Mouse (Mus musculus): ENCODE results near the gene Atp5k. TPM values are rescaled to one million over a fixed set of nuclear protein-coding genes. Genes with fewer than 3 reads are reported as not detected.

The Atp5k gene
- 35.6 and 46.8 TPM in 2 replicates for polyA plus RNA-seq (2012; rRNA removed)

DNA sequence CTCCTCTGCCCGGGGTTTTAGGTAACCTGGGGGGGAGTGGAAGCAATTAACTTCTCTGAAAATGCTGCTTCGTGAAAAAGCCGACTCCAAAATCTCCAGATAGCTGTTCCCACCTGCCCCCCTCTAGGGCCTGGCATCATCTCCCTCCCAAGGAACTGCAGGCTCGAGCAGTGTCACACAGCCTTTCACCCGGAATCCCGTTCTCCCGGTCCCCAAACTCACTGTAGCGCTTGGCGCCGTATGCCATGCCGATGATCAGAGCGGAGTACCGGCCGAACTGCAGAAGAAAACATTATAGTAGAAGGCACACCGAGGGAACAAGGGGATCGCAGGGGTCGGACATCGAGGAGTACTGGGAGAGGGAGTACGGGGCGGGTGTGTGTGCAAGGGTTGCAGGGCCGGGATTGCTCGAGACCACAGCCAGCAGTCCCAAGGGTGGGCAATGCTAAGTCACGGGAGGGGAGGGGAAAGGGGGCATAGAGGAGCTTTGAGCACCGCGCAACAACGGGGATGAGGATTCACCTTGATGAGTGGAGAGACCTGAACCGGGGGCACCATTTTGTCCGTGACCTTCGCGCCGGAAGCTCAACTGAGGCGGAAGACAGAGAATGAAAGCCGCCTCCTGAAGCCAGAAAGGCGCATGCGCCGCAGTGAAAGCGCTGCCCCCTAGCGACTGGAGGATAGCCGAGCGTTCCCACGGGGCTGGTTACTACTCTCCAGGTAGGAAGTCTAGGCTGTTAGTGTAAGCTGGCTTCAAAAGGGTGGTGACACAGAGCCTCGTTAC lies at the start of gene Atp5k:
Gene Atp5k (minus strand): TSS at position 645 of the 784 bp plus-strand sequence.
- WGBS, result under 1% methylated on average over 42 of the region's 42 CpGs

DNA sequence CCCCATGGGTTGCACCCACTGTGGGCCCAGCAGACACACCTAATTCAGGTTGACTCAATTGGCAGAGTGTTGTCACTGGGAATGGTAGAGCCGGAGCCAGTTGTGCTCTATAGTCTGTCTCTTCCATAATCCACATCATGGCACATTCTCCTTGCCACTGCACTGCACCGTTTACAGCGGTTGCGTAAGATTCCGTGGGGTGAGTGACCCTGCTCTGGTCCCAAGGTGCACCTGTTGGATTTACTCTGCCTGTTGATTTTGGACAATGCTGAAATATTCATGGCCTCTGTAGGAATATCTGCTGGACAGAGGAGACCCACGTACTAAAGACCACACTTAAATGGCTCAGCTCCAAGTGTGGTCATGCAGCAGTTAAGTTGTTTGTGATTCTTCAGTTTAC lies 48.8 kb upstream of the Atp5k start:
- H3K4me1 ChIP-seq (replicated peaks; ENCODE audit: control insufficient read depth, insufficient read depth, low read length), result no peaks in the 10 kb centered on the region
- TF ChIP-seq CTCF (IDR thresholded peaks at IDR 0.05; ENCODE audit: borderline replicate concordance, control insufficient read depth, extremely low read depth, insufficient read depth, low read length, poor library complexity) (no peak), POLR2A (IDR thresholded peaks at IDR 0.05; ENCODE audit: control insufficient read depth, extremely low read depth, insufficient read depth, low read length, poor library complexity) (no peak)
- no peak overlapping the region for H3K27ac ChIP-seq (ENCODE audit: control insufficient read depth, insufficient read depth, low read length)
- WGBS, result 94% methylated on average over 6 of the region's 6 CpGs
- no peak overlapping the region for H3K4me3 ChIP-seq (ENCODE audit: control insufficient read depth, insufficient read depth, low read length)
- peaks cover 31% of the 10 kb centered on the region for H3K36me3 ChIP-seq (ENCODE audit: control insufficient read depth, insufficient read depth, low read length)
- no peaks in the 10 kb centered on the region for H3K27me3 ChIP-seq (ENCODE audit: control insufficient read depth, insufficient read depth, low read length)
- no peak for DNase-seq

More for the DNA sequence above, at the start of gene Atp5k:
- Histone ChIP-seq H3K36me3 (ENCODE audit: control insufficient read depth, insufficient read depth, low read length) (peaks cover 19% of the 10 kb centered on the region; the same call in 1 of the 2 replicates), H3K4me1 (replicated peaks; ENCODE audit: control insufficient read depth, insufficient read depth, low read length) (peaks cover 13% of the 10 kb centered on the region), H3K4me3 (ENCODE audit: control insufficient read depth, insufficient read depth, low read length) (peak within 1 kb of the TSS; percentile 97), H3K27me3 (ENCODE audit: control insufficient read depth, insufficient read depth, low read length) (no peaks in the 10 kb centered on the region), H3K27ac (ENCODE audit: control insufficient read depth, insufficient read depth, low read length) (no peak within 1 kb of the TSS)
- TF ChIP-seq CTCF (IDR thresholded peaks at IDR 0.05; ENCODE audit: borderline replicate concordance, control insufficient read depth, extremely low read depth, insufficient read depth, low read length, poor library complexity) (peak; percentile 85), POLR2A (IDR thresholded peaks at IDR 0.05; ENCODE audit: control insufficient read depth, extremely low read depth, insufficient read depth, low read length, poor library complexity) (peak; percentile 57)
- DNase-seq, result peak; percentile 95

DNA sequence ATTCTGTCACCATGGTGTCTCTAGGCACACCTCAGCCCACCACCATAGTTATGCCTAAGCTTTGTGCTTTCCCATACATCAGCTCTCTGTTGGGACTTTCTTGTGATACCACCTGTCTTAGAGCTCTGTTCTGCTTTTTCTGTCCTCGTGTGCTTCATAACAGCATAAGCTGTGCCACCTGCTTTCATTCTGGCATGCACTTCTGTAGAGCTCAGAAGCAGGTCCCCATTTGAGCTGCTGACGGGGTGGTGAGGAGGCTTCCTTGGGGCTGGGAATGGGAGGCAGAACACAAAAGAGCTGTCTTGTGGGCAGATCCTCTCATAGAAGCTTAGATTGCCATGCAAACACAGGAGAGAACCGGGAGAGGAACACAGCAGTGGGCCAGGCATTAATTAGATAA lies 41.7 kb upstream of the Atp5k start:
- H3K36me3 ChIP-seq (ENCODE audit: control insufficient read depth, insufficient read depth, low read length), result peaks cover 65% of the 10 kb centered on the region
- TF ChIP-seq CTCF (IDR thresholded peaks at IDR 0.05; ENCODE audit: borderline replicate concordance, control insufficient read depth, extremely low read depth, insufficient read depth, low read length, poor library complexity) (no peak), POLR2A (IDR thresholded peaks at IDR 0.05; ENCODE audit: control insufficient read depth, extremely low read depth, insufficient read depth, low read length, poor library complexity) (no peak)
- H3K4me3 ChIP-seq (ENCODE audit: control insufficient read depth, insufficient read depth, low read length), result no peak overlapping the region
- no peak for DNase-seq
- no peaks in the 10 kb centered on the region for H3K27me3 ChIP-seq (ENCODE audit: control insufficient read depth, insufficient read depth, low read length)
- no peaks in the 10 kb centered on the region for H3K4me1 ChIP-seq (replicated peaks; ENCODE audit: control insufficient read depth, insufficient read depth, low read length)
- H3K27ac ChIP-seq (ENCODE audit: control insufficient read depth, insufficient read depth, low read length), result no peak overlapping the region
- 96% methylated on average over 3 of the region's 3 CpGs for WGBS

DNA sequence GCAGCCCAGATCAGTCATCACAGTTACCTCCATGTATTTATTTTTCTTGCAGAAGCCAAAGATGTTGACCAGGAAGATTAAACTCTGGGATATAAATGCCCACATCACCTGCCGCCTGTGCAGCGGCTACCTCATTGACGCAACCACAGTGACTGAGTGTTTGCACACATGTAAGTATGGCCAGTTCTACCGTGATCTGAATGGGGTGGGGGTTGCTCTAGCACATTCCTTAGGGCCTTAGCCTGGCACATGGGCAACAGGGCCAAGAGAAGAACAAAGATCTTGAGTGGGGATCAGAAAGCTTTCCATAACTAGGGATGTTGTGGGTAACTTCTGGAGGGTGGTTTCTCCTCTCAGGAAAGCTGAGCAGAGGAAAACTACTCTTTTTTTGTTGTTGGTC lies 39.5 kb upstream of the Atp5k start:
- no peak for DNase-seq
- Histone ChIP-seq H3K27ac (ENCODE audit: control insufficient read depth, insufficient read depth, low read length) (no peak overlapping the region), H3K4me3 (ENCODE audit: control insufficient read depth, insufficient read depth, low read length) (no peak overlapping the region), H3K36me3 (ENCODE audit: control insufficient read depth, insufficient read depth, low read length) (peaks cover 59% of the 10 kb centered on the region), H3K27me3 (ENCODE audit: control insufficient read depth, insufficient read depth, low read length) (no peaks in the 10 kb centered on the region), H3K4me1 (replicated peaks; ENCODE audit: control insufficient read depth, insufficient read depth, low read length) (no peaks in the 10 kb centered on the region)
- TF ChIP-seq POLR2A (IDR thresholded peaks at IDR 0.05; ENCODE audit: control insufficient read depth, extremely low read depth, insufficient read depth, low read length, poor library complexity), result no peak
- 95% methylated on average over 4 of the region's 4 CpGs for WGBS

DNA sequence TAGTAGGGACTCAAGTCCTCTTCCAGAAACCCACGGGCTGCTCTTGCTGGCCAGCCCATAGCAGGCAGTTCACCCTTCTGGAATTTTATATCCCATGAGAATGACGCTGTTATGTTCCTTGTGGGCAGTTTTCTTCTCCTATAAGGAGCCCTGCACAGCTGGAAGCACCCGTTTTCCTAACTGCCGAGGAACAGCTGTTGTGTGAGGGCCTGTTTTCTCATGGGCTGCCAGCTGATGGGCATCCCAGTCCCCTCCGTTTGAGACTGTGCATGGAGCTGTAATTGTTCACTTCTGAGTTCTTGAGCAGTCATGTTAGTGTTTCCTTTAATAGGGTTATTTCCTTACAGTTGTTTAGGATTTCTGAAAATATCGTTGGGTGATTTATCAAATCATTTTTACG lies 35.4 kb upstream of the Atp5k start:
- TF ChIP-seq POLR2A (IDR thresholded peaks at IDR 0.05; ENCODE audit: control insufficient read depth, extremely low read depth, insufficient read depth, low read length, poor library complexity), result no peak
- no peak for TF ChIP-seq CTCF (IDR thresholded peaks at IDR 0.05; ENCODE audit: borderline replicate concordance, control insufficient read depth, extremely low read depth, insufficient read depth, low read length, poor library complexity)
- peaks cover 5% of the 10 kb centered on the region for H3K4me1 ChIP-seq (replicated peaks; ENCODE audit: control insufficient read depth, insufficient read depth, low read length)
- H3K36me3 ChIP-seq (ENCODE audit: control insufficient read depth, insufficient read depth, low read length), result peaks cover 23% of the 10 kb centered on the region
- DNase-seq, result no peak
- no peak overlapping the region for H3K4me3 ChIP-seq (ENCODE audit: control insufficient read depth, insufficient read depth, low read length)
- 96% methylated on average over 7 of the region's 7 CpGs for WGBS
- H3K27ac ChIP-seq (ENCODE audit: control insufficient read depth, insufficient read depth, low read length), result no peak overlapping the region
- H3K27me3 ChIP-seq (ENCODE audit: control insufficient read depth, insufficient read depth, low read length), result no peaks in the 10 kb centered on the region

DNA sequence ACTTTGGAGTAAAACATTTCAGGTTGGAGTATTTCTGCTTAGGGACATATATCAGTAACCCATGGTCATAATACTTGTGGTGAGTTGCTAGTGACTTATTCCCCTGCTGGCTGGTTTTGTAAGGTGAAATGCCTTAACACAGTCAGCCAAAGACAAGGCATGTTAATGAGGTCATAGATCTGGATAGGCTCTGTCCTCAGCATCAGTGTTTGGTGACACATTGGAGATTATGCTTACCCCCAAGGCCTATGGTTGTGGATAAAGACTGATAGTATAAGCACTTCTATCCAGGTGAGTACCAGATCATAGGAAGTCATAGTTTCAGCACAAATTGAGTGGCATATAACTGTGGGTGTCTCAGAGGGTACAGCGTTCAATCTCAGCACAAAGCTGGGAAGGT lies 32.4 kb upstream of the Atp5k start:
- Histone ChIP-seq H3K27me3 (ENCODE audit: control insufficient read depth, insufficient read depth, low read length) (no peaks in the 10 kb centered on the region), H3K4me1 (replicated peaks; ENCODE audit: control insufficient read depth, insufficient read depth, low read length) (peaks cover 21% of the 10 kb centered on the region), H3K27ac (ENCODE audit: control insufficient read depth, insufficient read depth, low read length) (no peak overlapping the region), H3K4me3 (ENCODE audit: control insufficient read depth, insufficient read depth, low read length) (no peak overlapping the region), H3K36me3 (ENCODE audit: control insufficient read depth, insufficient read depth, low read length) (no peaks in the 10 kb centered on the region)
- 95% methylated on average over 1 of the region's 1 CpGs for WGBS
- no peak for TF ChIP-seq CTCF (IDR thresholded peaks at IDR 0.05; ENCODE audit: borderline replicate concordance, control insufficient read depth, extremely low read depth, insufficient read depth, low read length, poor library complexity)
- TF ChIP-seq POLR2A (IDR thresholded peaks at IDR 0.05; ENCODE audit: control insufficient read depth, extremely low read depth, insufficient read depth, low read length, poor library complexity), result no peak
- DNase-seq, result no peak
